Mouse (Mus musculus): ENCODE data around the gene 6330409D20Rik. TPM values are rescaled to one million over a fixed set of nuclear protein-coding genes. Genes with fewer than 3 reads are reported as not detected.

The 6330409D20Rik gene
- total RNA-seq, 2 experiments from 2014 or later = 1.1 to 1.3 TPM

Small RNA genes within 50 kb of the gene (microRNA-seq; reads per million reads assigned to microRNA genes)
- gene Mir2861 = 0 reads per million in 2 experiments
- 0 reads per million in 2 experiments for gene Mir3960
- 1.00 to 1.5 reads per million in 2 experiments for gene Mir8093

Other genes starting within 250 kb of the 6330409D20Rik start
- 10 to 100 TPM; 70.2 to 75.2 TPM for gene Fam102a, start 205.7 kb downstream of the 6330409D20Rik start, total RNA-seq (2021)
- 10 to 100 TPM; 74.0 to 80.4 TPM for gene Dpm2, start 170.2 kb downstream of the 6330409D20Rik start, total RNA-seq (2021)
- 1 to 10 TPM; 4.0 to 4.1 TPM for gene Pip5kl1, start 166.2 kb downstream of the 6330409D20Rik start, total RNA-seq (2021)
- under 1 TPM in 1 of 2 experiments, not detected in 1; 0.33 TPM for gene 9430097D07Rik, start 165.3 kb downstream of the 6330409D20Rik start, total RNA-seq (2021)
- 10 to 100 TPM; 41.4 to 48.8 TPM for gene St6galnac4, start 153.9 kb downstream of the 6330409D20Rik start, total RNA-seq (2021)
- gene St6galnac6, start 141.3 kb downstream of the 6330409D20Rik start, total RNA-seq (2021) = 100 to 1,000 TPM; 105 to 124 TPM
- gene Ak1, start 119.3 kb downstream of the 6330409D20Rik start, total RNA-seq (2021) = 100 to 1,000 TPM; 127 to 140 TPM
- 10 to 100 TPM; 17.4 to 24.2 TPM for gene Eng, start 94.4 kb downstream of the 6330409D20Rik start, total RNA-seq (2021)
- gene Fpgs, start 36.9 kb downstream of the 6330409D20Rik start, total RNA-seq (2021) = 10 to 100 TPM in 1 of 2 experiments, 1 to 10 TPM in 1; 8.4 to 10.7 TPM
- 100 to 1,000 TPM in 1 of 2 experiments, 10 to 100 TPM in 1; 96.0 to 106 TPM for gene Cdk9, start 27.9 kb downstream of the 6330409D20Rik start, total RNA-seq (2021)
- 10 to 100 TPM; 22.8 to 23.9 TPM for gene Sh2d3c, start 20.0 kb downstream of the 6330409D20Rik start, total RNA-seq (2021)
- gene Tor2a, start 16.2 kb upstream of the 6330409D20Rik start, total RNA-seq (2021) = 10 to 100 TPM; 32.2 to 33.3 TPM
- under 1 TPM; 0.54 to 0.59 TPM for gene Ttc16, start 34.6 kb upstream of the 6330409D20Rik start, total RNA-seq (2021)
- 1 to 10 TPM; 5.9 to 7.9 TPM for gene Ptrh1, start 34.8 kb upstream of the 6330409D20Rik start, total RNA-seq (2021)
- 1 to 10 TPM in 1 of 2 experiments, under 1 TPM in 1; 0.49 to 1.3 TPM for gene Cfap157, start 43.4 kb upstream of the 6330409D20Rik start, total RNA-seq (2021)
- 100 to 1,000 TPM; 596 to 606 TPM for gene Stxbp1, start 106.2 kb upstream of the 6330409D20Rik start, total RNA-seq (2021)
- 10 to 100 TPM; 15.1 to 15.7 TPM for gene Fam129b, start 135.1 kb upstream of the 6330409D20Rik start, total RNA-seq (2021)
- gene Rpl12, start 220.5 kb upstream of the 6330409D20Rik start, total RNA-seq (2021) = 100 to 1,000 TPM; 101 to 110 TPM
- gene Lrsam1, start 220.6 kb upstream of the 6330409D20Rik start, total RNA-seq (2021) = 10 to 100 TPM; 35.6 to 36.1 TPM
- 10 to 100 TPM; 20.5 to 21.4 TPM for gene Slc2a8, start 241.1 kb upstream of the 6330409D20Rik start, total RNA-seq (2021)